Mouse (Mus musculus) lung, embryonic 15.5 days (tissue): ENCODE measurements around the gene Lbx2. TPM values are rescaled to one million over a fixed set of nuclear protein-coding genes. Genes with fewer than 3 reads are reported as not detected.

Experiments
- ATAC-seq: fragments of 200-750 bp; cut with Nextera tagmentation; 2 replicates; pipeline ENCODE4 v1.8.0; 2017; ENCODE audit warnings: moderate number of reproducible peaks, borderline replicate concordance; ENCODE audit not compliant: low FRiP score, low TSS enrichment; ENCODE audit errors: extremely low read depth
- H3K27ac ChIP-seq: fragments of 300-500 bp; sonication (generic); 2 replicates; pipeline ENCODE4 v1.5.1; 2015; ENCODE audit warnings: moderate library complexity, mild to moderate bottlenecking, inconsistent platforms
- H3K27me3 ChIP-seq: fragments of 300-500 bp; sonication (generic); 2 replicates; pipeline ENCODE4 v1.6.1; 2015; ENCODE audit warnings: inconsistent platforms
- H3K36me3 ChIP-seq: fragments of 300-500 bp; sonication (generic); 2 replicates; pipeline ENCODE4 v1.6.1; 2015; ENCODE audit warnings: inconsistent platforms
- H3K4me1 ChIP-seq: fragments of 300-500 bp; sonication (generic); 2 replicates; pipeline ENCODE4 v1.6.1; 2015; ENCODE audit warnings: inconsistent platforms
- H3K4me2 ChIP-seq: fragments of 300-500 bp; sonication (generic); 2 replicates; pipeline ENCODE4 v1.6.1; 2015; ENCODE audit warnings: inconsistent platforms, mild to moderate bottlenecking, moderate library complexity
- H3K4me3 ChIP-seq: fragments of 300-500 bp; sonication (generic); 2 replicates; pipeline ENCODE4 v1.5.1; 2015; ENCODE audit warnings: mild to moderate bottlenecking, inconsistent platforms
- H3K9ac ChIP-seq: fragments of 300-500 bp; sonication (generic); 2 replicates; pipeline ENCODE4 v1.6.1; 2015; ENCODE audit warnings: inconsistent platforms
- H3K9me3 ChIP-seq: fragments of 300-500 bp; sonication (generic); 2 replicates; pipeline ENCODE4 v1.6.1; 2016; ENCODE audit warnings: inconsistent platforms
- WGBS: fragments of 180-500 bp; shearing (Covaris S2); methylation state at CpG from one replicate; pipeline ENCODE4 v1.1.7; 2015; 5-methylcytosine and 5-hydroxymethylcytosine counted together
- polyA plus RNA-seq: library from polyadenylated mRNA; unstranded; fragments of >200 nt; fragmentation: Nextera tagmentation; extraction: Ambion mirVana; gene quantifications from 2 replicates; pipeline ENCODE4 v1.2.1, GENCODE M21; 2015

Gene Lbx2
- polyA plus RNA-seq, 1 experiment from 2014 or later = 0.31 TPM

- H3K4me1 ChIP-seq = peaks cover 18% of the 10 kb centered on the region
- H3K27ac ChIP-seq = no peak within 1 kb of the TSS
- H3K27me3 ChIP-seq = peaks cover 17% of the 10 kb centered on the region
- H3K9ac ChIP-seq = no peak within 1 kb of the TSS
- no peak within 1 kb of the TSS; the same call in 1 of the 2 replicates for H3K4me3 ChIP-seq
- H3K4me2 ChIP-seq = no peak within 1 kb of the TSS
- 40% methylated on average over 3 of the region's 3 CpGs for WGBS
- peaks cover 14% of the 10 kb centered on the region for H3K36me3 ChIP-seq
- no peak for ATAC-seq
- H3K9me3 ChIP-seq = no peaks in the 10 kb centered on the region
Observed at GRCm38 (mm10) chr6:83057790-83058189, 28.4 kb upstream of the Lbx2 start, which contains the start of gene Dqx1. Gene Dqx1 (plus strand): TSS chr6:83057844.

- H3K27ac ChIP-seq = no peak overlapping the region
- no peak overlapping the region for H3K4me2 ChIP-seq
- no peaks in the 10 kb centered on the region for H3K9me3 ChIP-seq
- no peak for ATAC-seq
- 82% methylated on average over 2 of the region's 2 CpGs for WGBS
- H3K27me3 ChIP-seq = peaks cover 26% of the 10 kb centered on the region
- H3K4me1 ChIP-seq = peaks cover 10% of the 10 kb centered on the region
- H3K4me3 ChIP-seq = no peak overlapping the region
- no peak overlapping the region for H3K9ac ChIP-seq
- H3K36me3 ChIP-seq = peaks cover 14% of the 10 kb centered on the region
Observed at GRCm38 (mm10) chr6:83058725-83059124, 27.4 kb upstream of the Lbx2 start.

GRCm38 (mm10) chr6:83065995-83066394 lies 20.2 kb upstream of the Lbx2 start:
- H3K36me3 ChIP-seq = no peaks in the 10 kb centered on the region
- H3K4me1 ChIP-seq = peaks cover 22% of the 10 kb centered on the region
- H3K9ac ChIP-seq = no peak overlapping the region
- WGBS = 26% methylated on average over 8 of the region's 8 CpGs
- no peak for ATAC-seq
- no peak overlapping the region for H3K4me3 ChIP-seq
- H3K27me3 ChIP-seq = peaks cover 99% of the 10 kb centered on the region
- H3K27ac ChIP-seq = no peak overlapping the region
- no peak overlapping the region for H3K4me2 ChIP-seq
- no peaks in the 10 kb centered on the region for H3K9me3 ChIP-seq

DNA sequence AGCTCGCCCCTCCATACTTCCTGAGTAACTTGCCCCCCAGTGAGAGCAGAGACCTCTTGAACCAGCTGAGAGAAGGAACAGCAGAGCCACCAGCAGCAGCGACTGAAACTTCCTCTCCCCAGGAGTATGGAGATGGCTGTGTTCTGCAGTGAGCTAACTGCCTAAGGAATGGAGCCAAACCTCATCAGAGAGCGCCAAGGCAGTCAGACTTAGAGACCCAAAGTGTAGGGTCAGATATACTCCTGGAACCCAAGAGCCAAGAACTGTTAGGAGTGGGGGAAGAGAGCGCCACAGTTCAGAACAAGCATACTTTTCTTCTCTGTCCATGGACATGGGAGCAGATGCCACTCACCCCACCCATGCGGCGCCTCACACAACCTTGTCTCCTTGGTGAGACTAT lies 19.7 kb upstream of the Lbx2 start:
- H3K4me1 ChIP-seq = peaks cover 25% of the 10 kb centered on the region
- no peak overlapping the region for H3K27ac ChIP-seq
- H3K4me2 ChIP-seq = no peak overlapping the region
- H3K9me3 ChIP-seq = no peaks in the 10 kb centered on the region
- WGBS = 22% methylated on average over 6 of the region's 6 CpGs
- H3K4me3 ChIP-seq = no peak overlapping the region
- H3K9ac ChIP-seq = no peak overlapping the region
- H3K27me3 ChIP-seq = peaks cover 100% of the 10 kb centered on the region
- H3K36me3 ChIP-seq = no peaks in the 10 kb centered on the region
- no peak for ATAC-seq

DNA sequence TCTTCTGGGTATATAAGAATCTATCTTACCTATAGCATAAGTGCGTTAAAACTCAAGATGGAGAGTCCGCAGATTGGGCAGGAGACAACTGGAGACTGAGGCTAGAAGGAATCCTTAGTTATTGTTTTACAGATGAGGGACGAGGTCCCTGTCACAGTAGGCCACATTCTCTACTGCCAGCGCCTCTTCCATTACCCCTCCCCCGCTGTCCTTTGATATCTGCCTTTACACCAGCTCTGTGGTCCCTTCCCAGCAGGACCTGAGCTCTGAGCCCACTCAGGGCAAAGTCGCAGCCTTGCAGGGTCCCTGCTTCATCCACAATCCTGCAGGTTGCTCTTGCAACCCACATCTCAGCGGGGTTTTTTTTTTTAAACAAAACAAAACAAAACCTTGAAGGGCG lies 17.9 kb upstream of the Lbx2 start:
- Histone ChIP-seq H3K36me3 (no peaks in the 10 kb centered on the region), H3K4me3 (peak overlapping the region; percentile 29; the same call in 1 of the 2 replicates), H3K27ac (no peak overlapping the region), H3K9me3 (no peaks in the 10 kb centered on the region), H3K9ac (no peak overlapping the region), H3K4me2 (peak overlapping the region; percentile 52), H3K27me3 (peaks cover 100% of the 10 kb centered on the region), H3K4me1 (peaks cover 25% of the 10 kb centered on the region)
- 5% methylated on average over 8 of the region's 8 CpGs for WGBS
- no peak for ATAC-seq

- H3K27me3 ChIP-seq = peaks cover 100% of the 10 kb centered on the region
- ATAC-seq = no peak
- no peaks in the 10 kb centered on the region for H3K9me3 ChIP-seq
- H3K4me3 ChIP-seq = peak overlapping the region; percentile 29
- H3K36me3 ChIP-seq = no peaks in the 10 kb centered on the region
- H3K4me1 ChIP-seq = peaks cover 25% of the 10 kb centered on the region
- H3K27ac ChIP-seq = no peak overlapping the region
- WGBS = under 1% methylated on average over 77 of the region's 81 CpGs
- H3K9ac ChIP-seq = no peak overlapping the region
- peak overlapping the region; percentile 52 for H3K4me2 ChIP-seq
Observed at GRCm38 (mm10) chr6:83068706-83069487, 17.3 kb upstream of the Lbx2 start.

DNA sequence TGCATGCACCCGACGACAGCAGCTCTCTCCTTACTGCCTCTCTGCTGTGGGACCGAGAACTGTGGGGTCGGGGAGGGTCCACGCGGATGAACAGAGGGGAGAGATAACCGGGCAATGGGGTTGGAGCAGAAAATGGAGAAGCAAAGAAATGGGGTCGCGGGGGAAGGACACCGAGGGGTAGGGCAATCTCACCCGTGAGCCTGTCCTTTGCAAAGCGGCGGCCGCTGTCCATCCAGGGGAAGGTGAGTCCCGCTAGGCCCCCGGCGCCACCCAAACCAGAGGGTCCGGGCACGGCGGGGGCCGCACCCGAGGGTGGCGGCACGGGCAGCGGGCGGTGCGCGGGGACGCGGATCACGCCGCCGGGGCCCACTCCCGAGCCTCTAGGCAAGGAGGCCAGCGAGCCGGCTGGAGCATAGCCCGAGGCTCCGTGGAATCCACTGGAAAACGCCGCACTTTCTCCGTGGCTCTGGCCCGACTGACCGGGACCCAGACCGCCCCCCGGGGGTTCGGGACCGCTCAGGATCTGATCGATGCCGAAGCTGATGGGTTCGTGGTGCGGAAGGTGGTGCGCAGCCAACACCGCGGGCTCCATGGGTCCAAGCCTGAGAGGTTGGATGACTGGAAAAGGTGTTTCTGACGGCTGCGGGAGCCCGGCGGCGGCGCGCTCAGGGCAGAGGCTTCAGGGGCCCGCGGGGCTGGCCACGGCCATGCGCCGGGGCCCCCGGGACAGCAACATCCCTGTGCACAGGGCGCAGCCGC lies 16.5 kb upstream of the Lbx2 start:
- H3K4me2 ChIP-seq = peak overlapping the region; percentile 34

GRCm38 (mm10) chr6:83070247-83070310 lies 16.1 kb upstream of the Lbx2 start, which contains the start of gene Tlx2:
Gene Tlx2 (minus strand): TSS chr6:83070293.
- Histone ChIP-seq H3K27me3 (peaks cover 100% of the 10 kb centered on the region), H3K4me2 (peak within 1 kb of the TSS; percentile 52), H3K4me1 (peaks cover 25% of the 10 kb centered on the region), H3K9me3 (no peaks in the 10 kb centered on the region), H3K27ac (no peak within 1 kb of the TSS), H3K9ac (no peak within 1 kb of the TSS), H3K4me3 (peak within 1 kb of the TSS; percentile 29), H3K36me3 (no peaks in the 10 kb centered on the region)
- ATAC-seq = no peak
- 0% methylated on average over 10 of the region's 10 CpGs for WGBS

More for the DNA sequence above, 16.5 kb upstream of the Lbx2 start:
- 1% methylated on average over 68 of the region's 69 CpGs for WGBS
- Histone ChIP-seq H3K4me3 (peak overlapping the region; percentile 29), H3K4me1 (peaks cover 25% of the 10 kb centered on the region), H3K36me3 (no peaks in the 10 kb centered on the region), H3K27me3 (peaks cover 100% of the 10 kb centered on the region), H3K9ac (no peak overlapping the region), H3K27ac (no peak overlapping the region), H3K9me3 (no peaks in the 10 kb centered on the region)
- no peak for ATAC-seq

GRCm38 (mm10) chr6:83070311-83071219 lies 15.6 kb upstream of the Lbx2 start:
- ATAC-seq = peak; percentile 40; the same call in 1 of the 2 replicates
- H3K36me3 ChIP-seq = no peaks in the 10 kb centered on the region
- peak overlapping the region; percentile 15 for H3K4me3 ChIP-seq
- no peak overlapping the region for H3K27ac ChIP-seq
- peak overlapping the region; percentile 34 for H3K4me2 ChIP-seq
- WGBS = under 1% methylated on average over 57 of the region's 58 CpGs
- H3K4me1 ChIP-seq = peaks cover 25% of the 10 kb centered on the region
- H3K27me3 ChIP-seq = peaks cover 100% of the 10 kb centered on the region
- no peak overlapping the region for H3K9ac ChIP-seq
- no peaks in the 10 kb centered on the region for H3K9me3 ChIP-seq

DNA sequence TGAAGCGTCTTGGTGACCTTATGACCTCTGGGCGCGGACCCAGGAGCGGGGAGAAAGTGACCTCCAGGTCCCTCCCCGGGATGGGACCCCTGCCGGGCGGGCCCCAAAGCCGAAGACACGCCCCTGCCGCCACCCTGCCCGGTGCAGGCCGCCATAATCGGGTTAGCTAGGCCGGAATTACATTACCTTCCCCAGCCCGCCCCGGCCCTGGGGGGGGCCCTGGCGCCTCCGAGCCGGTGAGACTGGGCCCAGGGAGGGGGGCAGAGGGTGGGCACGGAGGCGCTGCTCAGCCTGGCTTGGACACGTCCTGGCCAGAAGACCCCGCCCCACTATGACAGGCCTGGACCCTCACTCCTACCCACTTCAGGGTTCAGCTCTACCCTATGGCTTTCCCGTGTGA lies 14.9 kb upstream of the Lbx2 start:
- no peaks in the 10 kb centered on the region for H3K36me3 ChIP-seq
- peaks cover 100% of the 10 kb centered on the region for H3K27me3 ChIP-seq
- H3K27ac ChIP-seq = no peak overlapping the region
- peaks cover 25% of the 10 kb centered on the region for H3K4me1 ChIP-seq
- no peak overlapping the region for H3K4me2 ChIP-seq
- H3K9ac ChIP-seq = no peak overlapping the region
- WGBS = 1% methylated on average over 19 of the region's 24 CpGs
- H3K4me3 ChIP-seq = no peak overlapping the region
- H3K9me3 ChIP-seq = no peaks in the 10 kb centered on the region
- ATAC-seq = peak; percentile 30

DNA sequence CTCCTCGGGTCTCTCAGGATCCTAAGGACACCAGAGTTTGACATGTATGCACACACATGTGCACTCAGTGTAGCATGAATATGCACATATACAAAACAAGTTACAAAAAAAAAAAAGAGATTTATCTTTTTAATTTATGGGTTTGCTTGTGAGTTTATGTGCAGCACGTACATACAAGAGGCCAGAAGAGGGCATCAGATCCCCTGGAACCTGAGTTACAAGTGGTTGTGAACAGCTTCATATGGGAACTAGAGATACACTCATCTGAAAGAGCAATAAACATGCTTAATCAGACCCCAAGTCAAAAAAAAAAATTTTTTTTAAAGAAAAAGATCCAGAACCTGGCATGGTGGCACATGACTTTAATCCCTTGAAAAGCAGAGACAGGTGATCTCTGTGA lies 11.2 kb upstream of the Lbx2 start:
- Histone ChIP-seq H3K36me3 (peaks cover 2% of the 10 kb centered on the region), H3K4me1 (peaks cover 24% of the 10 kb centered on the region), H3K27ac (no peak overlapping the region), H3K27me3 (peaks cover 71% of the 10 kb centered on the region), H3K4me2 (no peak overlapping the region), H3K4me3 (no peak overlapping the region), H3K9ac (no peak overlapping the region), H3K9me3 (no peaks in the 10 kb centered on the region)
- no peak for ATAC-seq
- 15% methylated on average over 2 of the region's 2 CpGs for WGBS
